Mouse (Mus musculus): ENCODE results near the gene Ifnar1.

- no peak for TF ChIP-seq CTCF (IDR thresholded peaks at IDR 0.05; ENCODE audit: extremely low read depth, insufficient read length, insufficient replicate concordance, low read depth, low read length)
- TF ChIP-seq POLR2A (IDR thresholded peaks at IDR 0.05; ENCODE audit: low read depth, low read length) = no peak
These were observed 37.0 kb upstream of the Ifnar1 start for GRCm38 (mm10) chr16:91448088-91448487.
